Mouse (Mus musculus) adrenal gland, adult 2 months (tissue): ENCODE data around the gene Asrgl1. TPM values are rescaled to one million over a fixed set of nuclear protein-coding genes. Genes with fewer than 3 reads are reported as not detected.
"Not testable (repeated sequence)": the region's sequence is repeated elsewhere in the genome, so short reads cannot be mapped to it uniquely, and the experiment has no call there.

Experiments used
- DNase-seq: peaks from one replicate; pipeline ENCODE4 v3.0.0; 2021
- polyA plus RNA-seq: library from polyadenylated mRNA; depleted of rRNA; stranded (reverse); fragments of >200 nt; gene quantifications from 2 replicates; pipeline ENCODE4 v1.2.3, GENCODE M21; 2012
- total RNA-seq, 2 experiments: library from RNA; stranded (reverse); gene quantifications; 2 replicates each; pipeline ENCODE4 v1.2.3; 2021

Asrgl1 gene
- total and polyA plus RNA-seq, 3 experiments: 2.0 to 12.7 (median 10.3) TPM

- no peak for DNase-seq
Observed at GRCm38 (mm10) chr19:9105101-9105685, 30.2 kb downstream of the Asrgl1 start.

- no peak for DNase-seq
Observed at GRCm38 (mm10) chr19:9103986-9104385, 31.4 kb downstream of the Asrgl1 start.

- no peak for DNase-seq
Observed at GRCm38 (mm10) chr19:9101062-9101457, 34.4 kb downstream of the Asrgl1 start.

GRCm38 (mm10) chr19:9100297-9101061 is 35.0 kb downstream of the Asrgl1 start:
- peak; percentile 70 for DNase-seq

- no peak for DNase-seq
Observed at GRCm38 (mm10) chr19:9099751-9100150, 35.7 kb downstream of the Asrgl1 start.

- no peak for DNase-seq
Observed at GRCm38 (mm10) chr19:9097441-9097840, 38.0 kb downstream of the Asrgl1 start.

GRCm38 (mm10) chr19:9095111-9095510 is 40.3 kb downstream of the Asrgl1 start:
- no peak for DNase-seq

- no peak for DNase-seq
Observed at GRCm38 (mm10) chr19:9090709-9091108, 44.7 kb downstream of the Asrgl1 start.

- DNase-seq: no peak
Observed at GRCm38 (mm10) chr19:9090191-9090590, 45.2 kb downstream of the Asrgl1 start.

GRCm38 (mm10) chr19:9087821-9088220 is 47.6 kb downstream of the Asrgl1 start, which contains the start of gene Scgb1a1:
TSS of gene Scgb1a1 (minus strand) at chr19:9087958.
- DNase-seq: no peak

- DNase-seq: not testable (repeated sequence)
Observed at GRCm38 (mm10) chr19:9083892-9084291, 51.5 kb downstream of the Asrgl1 start.

GRCm38 (mm10) chr19:9083010-9083355 is 52.5 kb downstream of the Asrgl1 start:
- no peak for DNase-seq

GRCm38 (mm10) chr19:9082191-9083009 is 53.0 kb downstream of the Asrgl1 start:
- peak; percentile 87 for DNase-seq

GRCm38 (mm10) chr19:9081311-9082190 is 53.9 kb downstream of the Asrgl1 start:
- DNase-seq: no peak

GRCm38 (mm10) chr19:9079916-9080315 is 55.5 kb downstream of the Asrgl1 start:
- no peak for DNase-seq

GRCm38 (mm10) chr19:9076982-9077660 is 58.3 kb downstream of the Asrgl1 start:
- DNase-seq: no peak

GRCm38 (mm10) chr19:9076035-9076434 is 59.4 kb downstream of the Asrgl1 start:
- no peak for DNase-seq

- no peak for DNase-seq
Observed at GRCm38 (mm10) chr19:9075558-9075957, 59.9 kb downstream of the Asrgl1 start.

- DNase-seq: no peak
Observed at GRCm38 (mm10) chr19:9074424-9074823, 61.0 kb downstream of the Asrgl1 start.

GRCm38 (mm10) chr19:9073776-9074411 is 61.5 kb downstream of the Asrgl1 start:
- DNase-seq: peak; percentile 36

GRCm38 (mm10) chr19:9072157-9072530 is 63.3 kb downstream of the Asrgl1 start:
- no peak for DNase-seq
